Mouse (Mus musculus): Measurements from ENCODE around the gene Gm10251. TPM values are rescaled to one million over a fixed set of nuclear protein-coding genes. Genes with fewer than 3 reads are reported as not detected.
"Not testable (repeated sequence)": the region's sequence is repeated elsewhere in the genome, so short reads cannot be mapped to it uniquely, and the experiment has no call there.

The Gm10251 gene
- not detected in 2 replicates for polyA plus RNA-seq (2015; fragmentation: Nextera tagmentation; extraction: Ambion mirVana)

- not testable (repeated sequence) for ATAC-seq (ENCODE audit: low read depth); H3K4me1 ChIP-seq (replicated peaks); H3K9me3 ChIP-seq; H3K36me3 ChIP-seq; H3K4me3 ChIP-seq; H3K9ac ChIP-seq; H3K27me3 ChIP-seq; H3K27ac ChIP-seq (replicated peaks); H3K4me2 ChIP-seq
- no CpG with 5 or more reads among the region's 1 CpGs for WGBS
These were observed at the start of gene Gm10251 for GRCm38 (mm10) chr14:6684070-6684469. TSS of gene Gm10251 (minus strand) at chr14:6684170.

- ATAC-seq (ENCODE audit: low read depth); H3K9ac ChIP-seq; H3K4me3 ChIP-seq; H3K27ac ChIP-seq (replicated peaks); H3K9me3 ChIP-seq; H3K4me2 ChIP-seq; H3K4me1 ChIP-seq (replicated peaks); H3K27me3 ChIP-seq; H3K36me3 ChIP-seq: not testable (repeated sequence)
- 67% methylated on average over 1 of the region's 2 CpGs for WGBS
These were observed 36.2 kb upstream of the Gm10251 start, which contains the start of gene Gm8050 for GRCm38 (mm10) chr14:6720151-6720550. TSS of gene Gm8050 (minus strand) at chr14:6720251.

- H3K36me3 ChIP-seq; ATAC-seq (ENCODE audit: low read depth); H3K27me3 ChIP-seq; H3K4me3 ChIP-seq; H3K27ac ChIP-seq (replicated peaks); H3K4me1 ChIP-seq (replicated peaks); H3K9me3 ChIP-seq; H3K4me2 ChIP-seq; H3K9ac ChIP-seq: not testable (repeated sequence)
- 54% methylated on average over 1 of the region's 2 CpGs for WGBS
These were observed 61.7 kb downstream of the Gm10251 start, which contains the start of gene Gm3460 for GRCm38 (mm10) chr14:6622318-6622717. TSS of gene Gm3460 (minus strand) at chr14:6622418.

GRCm38 (mm10) chr14:6606436-6606835, 77.5 kb downstream of the Gm10251 start:
- WGBS: no CpG with 5 or more reads among the region's 1 CpGs
- H3K4me1 ChIP-seq (replicated peaks): not testable (repeated sequence)

GRCm38 (mm10) chr14:6605004-6605403, 79.0 kb downstream of the Gm10251 start:
- not testable (repeated sequence) for H3K36me3 ChIP-seq; H3K4me1 ChIP-seq (replicated peaks); H3K9me3 ChIP-seq; H3K27ac ChIP-seq (replicated peaks); H3K27me3 ChIP-seq; ATAC-seq (ENCODE audit: low read depth)
- 3% methylated on average over 19 of the region's 20 CpGs for WGBS
- Histone ChIP-seq H3K9ac (peak overlapping the region; percentile 61), H3K4me2 (peak overlapping the region; percentile 66), H3K4me3 (peak overlapping the region; percentile 40)

More at GRCm38 (mm10) chr14:6606436-6606835, 77.5 kb downstream of the Gm10251 start:
- H3K36me3 ChIP-seq; H3K27ac ChIP-seq (replicated peaks); H3K4me3 ChIP-seq; H3K9ac ChIP-seq; H3K27me3 ChIP-seq; ATAC-seq (ENCODE audit: low read depth); H3K9me3 ChIP-seq; H3K4me2 ChIP-seq: not testable (repeated sequence)

- not testable (repeated sequence) for H3K27ac ChIP-seq (replicated peaks); H3K9me3 ChIP-seq; H3K36me3 ChIP-seq; H3K4me1 ChIP-seq (replicated peaks); ATAC-seq (ENCODE audit: low read depth); H3K27me3 ChIP-seq
- Histone ChIP-seq H3K4me2 (peak overlapping the region; percentile 66), H3K4me3 (peak overlapping the region; percentile 40), H3K9ac (peak overlapping the region; percentile 61)
- WGBS: 10% methylated on average over 17 of the region's 20 CpGs
These were observed 79.4 kb downstream of the Gm10251 start for GRCm38 (mm10) chr14:6604551-6604950.

- not testable (repeated sequence) for H3K4me1 ChIP-seq (replicated peaks); H3K36me3 ChIP-seq; H3K4me3 ChIP-seq; H3K9ac ChIP-seq; H3K27ac ChIP-seq (replicated peaks); H3K27me3 ChIP-seq; H3K9me3 ChIP-seq; H3K4me2 ChIP-seq; ATAC-seq (ENCODE audit: low read depth)
- 33% methylated on average over 1 of the region's 2 CpGs for WGBS
These were observed 93.5 kb downstream of the Gm10251 start, which contains the start of gene Gm3629 for GRCm38 (mm10) chr14:6590513-6590912. TSS of gene Gm3629 (minus strand) at chr14:6590613.

Other genes starting within 250 kb of the Gm10251 start
- gene Gm3594, start 239.6 kb downstream of the Gm10251 start, polyA plus RNA-seq (2015; fragmentation: Nextera tagmentation; extraction: Ambion mirVana): not detected in 2 replicates
- gene Gm8356, start 146.9 kb downstream of the Gm10251 start, polyA plus RNA-seq (2015; fragmentation: Nextera tagmentation; extraction: Ambion mirVana): not detected in 2 replicates
- gene Gm3629, start 93.6 kb downstream of the Gm10251 start, polyA plus RNA-seq (2015; fragmentation: Nextera tagmentation; extraction: Ambion mirVana): not detected in 2 replicates
- 0.46 TPM in 1 of 2 replicates, not detected in the other for gene Gm3460, start 61.8 kb downstream of the Gm10251 start, polyA plus RNA-seq (2015; fragmentation: Nextera tagmentation; extraction: Ambion mirVana)
- gene Gm8050, start 36.1 kb upstream of the Gm10251 start, polyA plus RNA-seq (2015; fragmentation: Nextera tagmentation; extraction: Ambion mirVana): not detected in 2 replicates
- gene Gm3636, start 58.2 kb upstream of the Gm10251 start, polyA plus RNA-seq (2015; fragmentation: Nextera tagmentation; extraction: Ambion mirVana): 13.6 and 14.4 TPM in 2 replicates
- gene Gm8362, start 90.2 kb upstream of the Gm10251 start, polyA plus RNA-seq (2015; fragmentation: Nextera tagmentation; extraction: Ambion mirVana): not detected in 2 replicates
- not detected in 2 replicates for gene Gm3642, start 156.1 kb upstream of the Gm10251 start, polyA plus RNA-seq (2015; fragmentation: Nextera tagmentation; extraction: Ambion mirVana)
- 5.4 and 6.9 TPM in 2 replicates for gene Gm3667, start 205.8 kb upstream of the Gm10251 start, polyA plus RNA-seq (2015; fragmentation: Nextera tagmentation; extraction: Ambion mirVana)

Measured in neural tube, embryonic 13.5 days (tissue).